Mouse (Mus musculus) gastrocnemius, postnatal 10 days (tissue): ENCODE data around the gene Twnk. TPM values are rescaled to one million over a fixed set of nuclear protein-coding genes. Genes with fewer than 3 reads are reported as not detected.
"Not testable (repeated sequence)": the region's sequence is repeated elsewhere in the genome, so short reads cannot be mapped to it uniquely, and the experiment has no call there.

Experiments
- DNase-seq: peaks from one replicate; pipeline ENCODE4 v3.0.0; 2021; ENCODE audit warnings: mixed read lengths
- total RNA-seq, 2 experiments: library from RNA; stranded (reverse); gene quantifications; 2 replicates each; pipeline ENCODE4 v1.2.3; 2021

The Twnk gene
- total RNA-seq, 2 experiments from 2014 or later: 13.8 to 14.7 TPM

- DNase-seq: no peak
Measured at GRCm38 (mm10) chr19:45024775-45025174, 19.3 kb downstream of the Twnk start.

GRCm38 (mm10) chr19:45025937-45026568, 20.6 kb downstream of the Twnk start:
- DNase-seq: no peak

GRCm38 (mm10) chr19:45026958-45027670, 21.7 kb downstream of the Twnk start:
- DNase-seq: no peak

- DNase-seq: no peak
Measured at GRCm38 (mm10) chr19:45027848-45028247, 22.4 kb downstream of the Twnk start.

GRCm38 (mm10) chr19:45028746-45029145, 23.3 kb downstream of the Twnk start:
- DNase-seq: no peak

GRCm38 (mm10) chr19:45029571-45029970, 24.1 kb downstream of the Twnk start:
- no peak for DNase-seq

- DNase-seq: peak; percentile 82
Measured at GRCm38 (mm10) chr19:45030111-45030510, 24.6 kb downstream of the Twnk start.

- DNase-seq: peak; percentile 80
Measured at GRCm38 (mm10) chr19:45030746-45031693, 25.6 kb downstream of the Twnk start.

- peak; percentile 75 for DNase-seq
Measured at GRCm38 (mm10) chr19:45031780-45032179, 26.3 kb downstream of the Twnk start.

GRCm38 (mm10) chr19:45032570-45033332, 27.3 kb downstream of the Twnk start:
- no peak for DNase-seq

GRCm38 (mm10) chr19:45036867-45037266, 31.4 kb downstream of the Twnk start:
- peak; percentile 83 for DNase-seq

- DNase-seq: not testable (repeated sequence)
Measured at GRCm38 (mm10) chr19:45038198-45038597, 32.7 kb downstream of the Twnk start.

GRCm38 (mm10) chr19:45040214-45040613, 34.8 kb downstream of the Twnk start:
- DNase-seq: no peak

- DNase-seq: no peak
Measured at GRCm38 (mm10) chr19:45044389-45044927, 39.0 kb downstream of the Twnk start.

- no peak for DNase-seq
Measured at GRCm38 (mm10) chr19:45045236-45045635, 39.8 kb downstream of the Twnk start.

GRCm38 (mm10) chr19:45045651-45046050, 40.2 kb downstream of the Twnk start, which contains the start of gene Pdzd7:
Pdzd7 (minus strand) TSS chr19:45045717.
- no peak for DNase-seq

- peak; percentile 83 for DNase-seq
Measured at GRCm38 (mm10) chr19:45046523-45047321, 41.3 kb downstream of the Twnk start.

- peak; percentile 95 for DNase-seq
Measured at GRCm38 (mm10) chr19:45047417-45047934, 42.0 kb downstream of the Twnk start, which contains the start of gene Sfxn3. Sfxn3 (plus strand) TSS chr19:45047503.

- DNase-seq: no peak
Measured at GRCm38 (mm10) chr19:45047935-45048643, 42.6 kb downstream of the Twnk start.
